Mouse (Mus musculus): ENCODE results near the gene Olfr857.
"Not testable (repeated sequence)": the region's sequence is repeated elsewhere in the genome, so short reads cannot be mapped to it uniquely, and the experiment has no call there.

The Olfr857 gene

GRCm38 (mm10) chr9:19709133-19709532, at the start of gene Olfr857:
Gene Olfr857, plus strand, starts transcription at chr9:19709433.
- no peak for DNase-seq (ENCODE audit: low read depth, low spot score)

DNA sequence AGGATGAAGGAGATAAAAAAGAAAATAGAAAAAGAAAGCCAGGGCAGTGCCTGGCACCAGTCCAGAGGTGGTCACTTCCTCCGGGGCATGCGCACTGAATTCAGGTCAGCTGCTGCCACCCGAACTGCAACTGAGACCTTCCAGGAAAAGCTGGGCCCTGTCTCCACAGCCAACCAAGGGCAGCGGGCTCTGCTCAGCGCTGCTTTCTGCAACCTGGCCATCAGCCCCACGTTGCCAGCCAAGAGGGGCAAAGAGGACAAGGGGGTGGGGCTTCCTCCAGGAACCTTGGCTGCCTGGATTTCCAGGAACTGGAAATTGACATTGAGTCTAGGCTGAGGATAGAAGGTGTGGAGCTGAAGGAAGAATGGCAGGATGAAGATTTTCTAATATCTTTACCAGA, 19.0 kb upstream of the Olfr857 start:
- DNase-seq (ENCODE audit: low read depth, low spot score) = no peak

GRCm38 (mm10) chr9:19691426-19691825, 17.8 kb upstream of the Olfr857 start:
- DNase-seq (ENCODE audit: low read depth, low spot score) = no peak

GRCm38 (mm10) chr9:19692430-19692829, 16.8 kb upstream of the Olfr857 start:
- DNase-seq (ENCODE audit: low read depth, low spot score) = no peak

DNA sequence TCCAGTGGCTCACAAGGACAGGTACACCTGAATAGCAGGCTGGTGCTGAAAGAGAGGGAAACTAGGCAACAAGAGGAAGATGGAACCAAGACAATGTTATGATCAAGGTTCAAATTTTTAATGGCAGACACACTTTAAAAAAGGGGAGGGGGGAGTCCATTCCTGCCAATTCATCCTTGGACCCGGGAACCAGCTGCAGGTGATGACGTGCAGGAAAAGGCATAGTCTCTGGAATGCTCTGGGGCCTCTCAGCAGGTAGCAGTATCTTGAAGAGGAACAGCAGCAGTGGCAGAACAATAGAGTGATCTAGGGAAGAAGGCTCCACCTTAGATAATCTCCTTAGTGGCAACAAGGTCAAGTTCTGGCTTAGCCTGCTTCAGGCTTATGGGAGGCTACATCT, 14.9 kb upstream of the Olfr857 start:
- not testable (repeated sequence) for DNase-seq (ENCODE audit: low read depth, low spot score)

- DNase-seq (ENCODE audit: low read depth, low spot score) = not testable (repeated sequence)
These were observed 14.3 kb upstream of the Olfr857 start for GRCm38 (mm10) chr9:19694898-19695379.

DNA sequence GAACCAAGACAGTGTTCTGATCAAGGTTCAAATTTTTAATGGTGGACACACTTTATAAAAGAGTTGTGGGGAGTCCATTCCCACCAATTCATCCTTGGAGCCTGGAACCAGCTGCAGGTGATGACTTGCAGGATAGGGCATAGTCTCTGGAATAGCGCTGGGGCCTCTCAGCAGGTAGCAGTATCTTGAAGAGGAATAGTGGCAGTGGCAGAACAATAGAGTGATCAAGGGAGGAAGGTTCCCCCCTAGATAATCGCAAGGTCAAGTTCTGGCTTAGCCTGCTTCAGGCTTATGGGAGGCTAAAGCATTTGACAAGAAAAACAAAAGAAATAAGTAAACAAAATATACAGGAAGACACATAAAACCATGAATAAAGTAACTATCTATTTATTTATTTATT, 4.7 kb upstream of the Olfr857 start:
- not testable (repeated sequence) for DNase-seq (ENCODE audit: low read depth, low spot score)

All from embryo, embryonic 11.5 days (tissue).